Mouse (Mus musculus) bone marrow macrophage, adult 2 months (primary cell): ENCODE results near the gene Tshz3. TPM values are rescaled to one million over a fixed set of nuclear protein-coding genes. Genes with fewer than 3 reads are reported as not detected.

Experiments used
- H3K27ac ChIP-seq: 2 replicates; pipeline ENCODE4 v1.5.1; 2012; ENCODE audit warnings: low read depth, low read length; ENCODE audit not compliant: insufficient read depth
- H3K4me1 ChIP-seq: 2 replicates; pipeline ENCODE4 v1.6.1; 2012; ENCODE audit warnings: low read length; ENCODE audit not compliant: control insufficient read depth, insufficient read depth
- H3K4me3 ChIP-seq: 2 replicates; pipeline ENCODE4 v1.5.1; 2012; ENCODE audit warnings: mild to moderate bottlenecking, low read length, moderate library complexity; ENCODE audit not compliant: insufficient read depth
- CTCF ChIP-seq: IDR thresholded peaks from 2 replicates; pipeline ENCODE4 v1.5.1; 2012; ENCODE audit warnings: low read depth, mild to moderate bottlenecking, low read length, moderate library complexity
- POLR2A ChIP-seq: IDR thresholded peaks from 2 replicates; pipeline ENCODE4 v1.6.1; 2012; ENCODE audit warnings: mild to moderate bottlenecking, low read depth, low read length, borderline replicate concordance
- polyA plus RNA-seq: library from polyadenylated mRNA; stranded (reverse); fragments of >200 nt; gene quantifications from 2 replicates; pipeline ENCODE4 v1.2.4, GENCODE M21; 2012; ENCODE audit not compliant: missing spikeins, insufficient read depth, insufficient read length

Gene Tshz3
- polyA plus RNA-seq, result 0.16 and 0.21 TPM in 2 replicates

- H3K4me1 ChIP-seq, result no peaks in the 10 kb centered on the region
- no peak within 1 kb of the TSS for H3K27ac ChIP-seq
- H3K4me3 ChIP-seq, result no peak within 1 kb of the TSS
- TF ChIP-seq CTCF (no peak), POLR2A (no peak)
Observed at GRCm38 (mm10) chr7:36697856-36698588, at the start of gene Tshz3. Tshz3 (plus strand) TSS chr7:36698118.

GRCm38 (mm10) chr7:36655931-36656330 lies 42.0 kb upstream of the Tshz3 start:
- no peak for TF ChIP-seq CTCF
- TF ChIP-seq POLR2A, result no peak
- Histone ChIP-seq H3K27ac (no peak overlapping the region), H3K4me1 (no peaks in the 10 kb centered on the region), H3K4me3 (no peak overlapping the region)

- TF ChIP-seq CTCF (no peak), POLR2A (no peak)
- H3K4me1 ChIP-seq, result no peaks in the 10 kb centered on the region
Observed at GRCm38 (mm10) chr7:36656401-36656800, 41.5 kb upstream of the Tshz3 start.

GRCm38 (mm10) chr7:36658331-36658730 lies 39.6 kb upstream of the Tshz3 start:
- no peak for TF ChIP-seq POLR2A
- TF ChIP-seq CTCF, result no peak
- H3K4me3 ChIP-seq, result no peak overlapping the region
- H3K27ac ChIP-seq, result no peak overlapping the region
- H3K4me1 ChIP-seq, result no peaks in the 10 kb centered on the region

More at GRCm38 (mm10) chr7:36656401-36656800, 41.5 kb upstream of the Tshz3 start:
- H3K27ac ChIP-seq, result no peak overlapping the region
- no peak overlapping the region for H3K4me3 ChIP-seq

- no peak for TF ChIP-seq POLR2A
- Histone ChIP-seq H3K4me1 (no peaks in the 10 kb centered on the region), H3K27ac (no peak overlapping the region), H3K4me3 (no peak overlapping the region)
Observed at GRCm38 (mm10) chr7:36659265-36659664, 38.7 kb upstream of the Tshz3 start.

GRCm38 (mm10) chr7:36660654-36661053 lies 37.3 kb upstream of the Tshz3 start:
- no peak overlapping the region for H3K4me3 ChIP-seq
- TF ChIP-seq CTCF (no peak), POLR2A (no peak)
- no peaks in the 10 kb centered on the region for H3K4me1 ChIP-seq
- no peak overlapping the region for H3K27ac ChIP-seq

- H3K4me1 ChIP-seq, result no peaks in the 10 kb centered on the region
Observed at GRCm38 (mm10) chr7:36663431-36663830, 34.5 kb upstream of the Tshz3 start.

GRCm38 (mm10) chr7:36667767-36668166 lies 30.2 kb upstream of the Tshz3 start:
- H3K4me1 ChIP-seq, result no peaks in the 10 kb centered on the region
- TF ChIP-seq POLR2A (no peak), CTCF (no peak)
- no peak overlapping the region for H3K4me3 ChIP-seq
- no peak overlapping the region for H3K27ac ChIP-seq

More at GRCm38 (mm10) chr7:36663431-36663830, 34.5 kb upstream of the Tshz3 start:
- TF ChIP-seq POLR2A (no peak), CTCF (no peak)
- no peak overlapping the region for H3K4me3 ChIP-seq
- no peak overlapping the region for H3K27ac ChIP-seq

GRCm38 (mm10) chr7:36678031-36678430 lies 19.9 kb upstream of the Tshz3 start:
- TF ChIP-seq POLR2A (no peak), CTCF (no peak)
- no peak overlapping the region for H3K4me3 ChIP-seq
- no peak overlapping the region for H3K27ac ChIP-seq
- no peaks in the 10 kb centered on the region for H3K4me1 ChIP-seq

- no peaks in the 10 kb centered on the region for H3K4me1 ChIP-seq
- no peak overlapping the region for H3K27ac ChIP-seq
- no peak overlapping the region for H3K4me3 ChIP-seq
- TF ChIP-seq CTCF, result no peak
- no peak for TF ChIP-seq POLR2A
Observed at GRCm38 (mm10) chr7:36678510-36678909, 19.4 kb upstream of the Tshz3 start.
